Comparison of ENCODE assay signal across 27 mouse cellular contexts in genomic region chr6:108922564-108922963, GRCm38 (mm10).
A peak's percentile ranks its signal among the peaks of the same experiment; 100 is the strongest.
DNase-seq lines count a peak whose midpoint lies in the region; ATAC-seq lines count a peak whose summit lies in the region.
"Had no signal": no experiment of that assay in that cellular context is flagged by ENCODE, and none has a peak within 500 bp of the region (broad histone marks: within the 10 kb centered on the region; RNA-seq: fewer than 3 reads in every experiment).

No protein-coding gene starts in this region.

- H3K27ac ChIP-seq in midbrain, embryonic 10.5 days (replicated peaks): no peak overlapping the region
- H3K27ac ChIP-seq: forebrain, embryonic 15.5 days; heart, adult 2 months; heart, embryonic 15.5 days; hindbrain, embryonic 14.5 days; intestine, embryonic 15.5 days; left cerebral cortex, adult 2 months; limb, embryonic 10.5 days; midbrain, embryonic 15.5 days had no signal

- no peak overlapping the region for H3K4me3 ChIP-seq in midbrain, embryonic 10.5 days
- H3K4me3 ChIP-seq: forebrain, embryonic 15.5 days; heart, adult 2 months; heart, embryonic 15.5 days; intestine, embryonic 15.5 days; left cerebral cortex, adult 2 months; limb, embryonic 10.5 days; midbrain, embryonic 15.5 days; myocyte had no signal

- H3K4me1 ChIP-seq in midbrain, embryonic 10.5 days: no peaks in the 10 kb centered on the region
- H3K4me1 ChIP-seq: heart, embryonic 15.5 days; intestine, embryonic 15.5 days; limb, embryonic 10.5 days; midbrain, embryonic 15.5 days had no signal

- ATAC-seq in CD4-positive, CD25-positive, alpha-beta regulatory T cell, adult 4 months: peak; percentile 100
- peak; percentile 44 for ATAC-seq in granulocyte monocyte progenitor cell, adult 5-6 weeks (replicated peaks; ENCODE audit: poor library complexity, severe bottlenecking)
- ATAC-seq in megakaryocyte progenitor cell, adult 5-6 weeks (replicated peaks; ENCODE audit: poor library complexity): peak; percentile 80
- ATAC-seq: forebrain, embryonic 15.5 days; intestine, embryonic 15.5 days; liver, postnatal 0 days; midbrain, embryonic 15.5 days had no signal

- 82% methylated on average over 6 of the region's 6 CpGs for WGBS in midbrain, embryonic 10.5 days

- no peaks in the 10 kb centered on the region for H3K9me3 ChIP-seq in midbrain, embryonic 10.5 days (replicated peaks)
- H3K9me3 ChIP-seq: forebrain, embryonic 15.5 days; heart, embryonic 15.5 days; intestine, embryonic 15.5 days; limb, embryonic 10.5 days; midbrain, embryonic 15.5 days had no signal

- H3K36me3 ChIP-seq in midbrain, embryonic 10.5 days: no peaks in the 10 kb centered on the region
- H3K36me3 ChIP-seq: forebrain, embryonic 15.5 days; heart, embryonic 15.5 days; intestine, embryonic 15.5 days; limb, embryonic 10.5 days; midbrain, embryonic 15.5 days had no signal

- peak; percentile 85 for DNase-seq in 416B (ENCODE audit: low read depth)
- DNase-seq in gastrocnemius, postnatal 4 days (ENCODE audit: low spot score in 2 of 2): no peak
- no peak for DNase-seq in adrenal gland, postnatal 36 days
- no peak for DNase-seq in midbrain, embryonic 10.5 days (ENCODE audit: low spot score)
- no peak for DNase-seq in neural tube, embryonic 10.5 days (ENCODE audit: extremely low spot score, low spot score)
- DNase-seq: adrenal gland, adult 2 months; B cell, adult 2 months; cerebellum, adult 8-10 months; cerebellum, postnatal 36 days; gastrocnemius, postnatal 14 days; heart, adult 2 months; heart, postnatal 36 days; kidney, adult 8-10 months; kidney, postnatal 10 days; liver, postnatal 0 days; lung, postnatal 10 days had no signal

- no peaks in the 10 kb centered on the region for H3K27me3 ChIP-seq in midbrain, embryonic 10.5 days (ENCODE audit: low read depth, poor library complexity, severe bottlenecking)
- H3K27me3 ChIP-seq: forebrain, embryonic 15.5 days; heart, embryonic 15.5 days; intestine, embryonic 15.5 days; midbrain, embryonic 15.5 days had no signal

Comparison
In these comparisons a context has a peak if more than half of its experiments do, and no peak if none do; other contexts are left out.
1. ATAC-seq: peak in every context shown above with its lines; median percentile 100 in CD4-positive, CD25-positive, alpha-beta regulatory T cell, adult 4 months; 80 in megakaryocyte progenitor cell, adult 5-6 weeks; 44 in granulocyte monocyte progenitor cell, adult 5-6 weeks.